Mouse (Mus musculus) CH12.LX (cell line): ENCODE results near the gene Ccdc63. TPM values are rescaled to one million over a fixed set of nuclear protein-coding genes. Genes with fewer than 3 reads are reported as not detected.

Experiments used
- DNase-seq: peaks from one replicate; pipeline ENCODE4 v3.0.0-alpha.2; 2013; ENCODE audit errors: extremely low read depth
- H3K27ac ChIP-seq: 2 replicates; pipeline ENCODE4 v1.5.1; 2012; ENCODE audit warnings: low read depth, mild to moderate bottlenecking, control low read depth, moderate library complexity; ENCODE audit not compliant: insufficient read depth
- H3K27me3 ChIP-seq: replicated peaks from 2 replicates; pipeline ENCODE3; 2012; ENCODE audit warnings: inconsistent platforms
- H3K36me3 ChIP-seq, 2 experiments: replicated peaks in 1 of 2; 2 replicates each; pipeline versions ENCODE3 to v1.6.1; 2012; ENCODE audit warnings: inconsistent platforms in 1 of 2, low read length in 1 of 2, mild to moderate bottlenecking in 1 of 2, mixed read lengths in 1 of 2, moderate library complexity in 1 of 2; ENCODE audit not compliant: control insufficient read depth in 1 of 2, insufficient read depth in 1 of 2
- H3K4me1 ChIP-seq, 2 experiments: 2 replicates each; pipeline ENCODE4 v1.6.1; 2012; ENCODE audit warnings: inconsistent platforms in 1 of 2, moderate library complexity in 1 of 2; ENCODE audit not compliant: insufficient read depth in 2 of 2, control insufficient read depth in 1 of 2
- H3K4me2 ChIP-seq: 2 replicates; pipeline ENCODE4 v1.6.1; 2012; ENCODE audit warnings: low read depth, mild to moderate bottlenecking, control low read depth; ENCODE audit not compliant: poor library complexity, insufficient read depth, severe bottlenecking
- H3K4me3 ChIP-seq, 3 experiments: fragments of 150-350 bp in 1 of 3; sonication (generic) in 1 of 3; replicated peaks in 1 of 3; 2 replicates each; pipeline versions ENCODE3 to v1.5.1; 2011 to 2012; ENCODE audit warnings: low read depth in 2 of 3, low read length in 2 of 3, mild to moderate bottlenecking in 2 of 3, moderate library complexity in 2 of 3, control low read depth in 1 of 3, improper control_type of control experiment in 1 of 3, inconsistent platforms in 1 of 3, mixed read lengths in 1 of 3; ENCODE audit not compliant: poor library complexity in 1 of 3
- H3K79me2 ChIP-seq: replicated peaks from 2 replicates; pipeline ENCODE4 v1.6.1; 2012; ENCODE audit warnings: mild to moderate bottlenecking, moderate library complexity; ENCODE audit not compliant: control insufficient read depth, poor library complexity, insufficient read depth, severe bottlenecking; ENCODE audit errors: extremely low read depth
- H3K9ac ChIP-seq: 2 replicates; pipeline ENCODE4 v1.6.1; 2012; ENCODE audit warnings: low read depth, mild to moderate bottlenecking, control low read depth, moderate library complexity; ENCODE audit not compliant: insufficient read depth
- H3K9me3 ChIP-seq: replicated peaks from 2 replicates; pipeline ENCODE3; 2012; ENCODE audit warnings: low read length, inconsistent platforms, mixed read lengths
- CHD1 ChIP-seq: IDR thresholded peaks from 2 replicates; pipeline ENCODE4 v1.6.1; 2012; ENCODE audit warnings: low read depth, low read length, improper control_type of control experiment, inconsistent platforms
- CHD2 ChIP-seq: IDR thresholded peaks from 2 replicates; pipeline ENCODE4 v1.6.1; 2011; ENCODE audit warnings: low read length, improper control_type of control experiment
- CTCF ChIP-seq, 2 experiments: IDR thresholded peaks in 1 of 2; conservative IDR thresholded peaks in 1 of 2; 2 replicates each; pipeline ENCODE4 v1.5.1; 2011 to 2012; ENCODE audit warnings: low read depth in 2 of 2, low read length in 2 of 2, improper control_type of control experiment in 1 of 2, inconsistent platforms in 1 of 2, mild to moderate bottlenecking in 1 of 2, moderate library complexity in 1 of 2
- E2F4 ChIP-seq: IDR thresholded peaks from 2 replicates; pipeline ENCODE4 v1.6.1; 2011; ENCODE audit warnings: low read depth, low read length, improper control_type of control experiment; ENCODE audit not compliant: insufficient replicate concordance
- ELF1 ChIP-seq: IDR thresholded peaks from 2 replicates; pipeline ENCODE4 v1.6.1; 2014; ENCODE audit warnings: low read depth, mild to moderate bottlenecking, inconsistent platforms, low read length, improper control_type of control experiment
- EP300 ChIP-seq: IDR thresholded peaks from 2 replicates; pipeline ENCODE4 v1.6.1; 2011; ENCODE audit warnings: low read length, improper control_type of control experiment
- ETS1 ChIP-seq: conservative IDR thresholded peaks from 2 replicates; pipeline ENCODE4 v1.6.1; 2012; ENCODE audit warnings: low read depth, mild to moderate bottlenecking, inconsistent platforms, low read length, improper control_type of control experiment, moderate library complexity
- HCFC1 ChIP-seq: IDR thresholded peaks from 2 replicates; pipeline ENCODE4 v1.6.1; 2012; ENCODE audit warnings: low read depth, mild to moderate bottlenecking, inconsistent platforms, low read length, improper control_type of control experiment
- IRF4 ChIP-seq: IDR thresholded peaks from 2 replicates; pipeline ENCODE4 v1.6.1; 2014; ENCODE audit warnings: low read depth, mild to moderate bottlenecking, inconsistent platforms, low read length, improper control_type of control experiment
- JUN ChIP-seq: IDR thresholded peaks from 2 replicates; pipeline ENCODE4 v1.6.1; 2011; ENCODE audit warnings: low read depth, mild to moderate bottlenecking, low read length, improper control_type of control experiment, moderate library complexity; ENCODE audit not compliant: insufficient read depth
- JUND ChIP-seq: conservative IDR thresholded peaks from 2 replicates; pipeline ENCODE4 v1.6.1; 2011; ENCODE audit warnings: low read depth, low read length, improper control_type of control experiment
- KAT2A ChIP-seq: IDR thresholded peaks from 2 replicates; pipeline ENCODE4 v1.6.1; 2012; ENCODE audit warnings: low read length, improper control_type of control experiment, inconsistent platforms; ENCODE audit not compliant: insufficient replicate concordance
- MAFK ChIP-seq: IDR thresholded peaks from 2 replicates; pipeline ENCODE4 v1.6.1; 2011; ENCODE audit warnings: low read length, improper control_type of control experiment; ENCODE audit not compliant: insufficient replicate concordance
- MAX ChIP-seq: IDR thresholded peaks from 2 replicates; pipeline ENCODE4 v1.6.1; 2011; ENCODE audit warnings: low read length, improper control_type of control experiment
- MYC ChIP-seq: IDR thresholded peaks from 2 replicates; pipeline ENCODE4 v1.6.1; 2011; ENCODE audit warnings: low read depth, mild to moderate bottlenecking, improper control_type of control experiment, low read length
- NELFE ChIP-seq: IDR thresholded peaks from 2 replicates; pipeline ENCODE4 v1.6.1; 2011; ENCODE audit warnings: low read depth, low read length, improper control_type of control experiment
- PAX5 ChIP-seq: IDR thresholded peaks from 2 replicates; pipeline ENCODE4 v1.6.1; 2012; ENCODE audit warnings: low read length, inconsistent platforms, mixed read lengths
- POLR2A ChIP-seq: IDR thresholded peaks from 2 replicates; pipeline ENCODE4 v1.6.1; 2011; ENCODE audit warnings: low read depth, mild to moderate bottlenecking, improper control_type of control experiment, low read length
- POLR2AphosphoS2 ChIP-seq: IDR thresholded peaks from 2 replicates; pipeline ENCODE4 v1.6.1; 2011; ENCODE audit warnings: low read depth, low read length, improper control_type of control experiment
- RAD21 ChIP-seq: IDR thresholded peaks from 2 replicates; pipeline ENCODE4 v1.6.1; 2011; ENCODE audit warnings: low read depth, mild to moderate bottlenecking, low read length, improper control_type of control experiment, moderate library complexity
- RCOR1 ChIP-seq: conservative IDR thresholded peaks from 2 replicates; pipeline ENCODE4 v1.6.1; 2012; ENCODE audit warnings: low read depth, mild to moderate bottlenecking, inconsistent platforms, low read length, improper control_type of control experiment
- SIN3A ChIP-seq: IDR thresholded peaks from 2 replicates; pipeline ENCODE4 v1.6.1; 2012; ENCODE audit warnings: low read length, improper control_type of control experiment, inconsistent platforms
- TBP ChIP-seq: conservative IDR thresholded peaks from 2 replicates; pipeline ENCODE4 v1.6.1; 2011; ENCODE audit warnings: low read depth, low read length, improper control_type of control experiment
- TCF12 ChIP-seq: IDR thresholded peaks from 2 replicates; pipeline ENCODE4 v1.6.1; 2014; ENCODE audit warnings: low read depth, mild to moderate bottlenecking, inconsistent platforms, low read length, improper control_type of control experiment
- ZC3H11A ChIP-seq: IDR thresholded peaks from 2 replicates; pipeline ENCODE4 v1.6.1; 2012; ENCODE audit warnings: low read depth, mild to moderate bottlenecking, inconsistent platforms, low read length, improper control_type of control experiment
- ZMIZ1 ChIP-seq: IDR thresholded peaks from 2 replicates; pipeline ENCODE4 v1.6.1; 2012; ENCODE audit warnings: low read depth, mild to moderate bottlenecking, inconsistent platforms, low read length, improper control_type of control experiment
- ZNF384 ChIP-seq: IDR thresholded peaks from 2 replicates; pipeline ENCODE4 v1.6.1; 2012; ENCODE audit warnings: low read depth, low read length, improper control_type of control experiment, inconsistent platforms
- dilution Hi-C: fragments of 300-500 bp; cut with MboI; formaldehyde crosslinking; loops from 2 replicates; pipeline ENCODE4 v1.14.3; 2020; ENCODE audit warnings: low sequenced_read_pairs; ENCODE audit not compliant: extremely low pct_unique_long_range_greater_than_20kb, extremely low pct_ligation_motif_present
- in situ Hi-C: fragments of 300-500 bp; cut with MboI; formaldehyde crosslinking; loops from 3 replicates; pipeline ENCODE4 v1.14.3; 2019; ENCODE audit warnings: low sequenced_read_pairs, low pct_ligation_motif_present, low pct_unique_long_range_greater_than_20kb, mixed read lengths
- polyA plus RNA-seq: library from polyadenylated mRNA; unstranded; fragments of >175 nt; gene quantifications from 2 replicates; pipeline ENCODE4 v1.2.1, GENCODE M21; 2012; ENCODE audit warnings: low read depth; ENCODE audit not compliant: insufficient read length
- total RNA-seq, 2 experiments: library from RNA; depleted of rRNA; stranded (reverse); fragments of 300-350 nt in 1 of 2; fragments of >200 nt in 1 of 2; gene quantifications; 2 replicates each; pipeline ENCODE4 v1.2.3; 2012 to 2014

Gene Ccdc63
- total and polyA plus RNA-seq, 3 experiments: 0.39 to 0.70 (median 0.47) TPM

DNA sequence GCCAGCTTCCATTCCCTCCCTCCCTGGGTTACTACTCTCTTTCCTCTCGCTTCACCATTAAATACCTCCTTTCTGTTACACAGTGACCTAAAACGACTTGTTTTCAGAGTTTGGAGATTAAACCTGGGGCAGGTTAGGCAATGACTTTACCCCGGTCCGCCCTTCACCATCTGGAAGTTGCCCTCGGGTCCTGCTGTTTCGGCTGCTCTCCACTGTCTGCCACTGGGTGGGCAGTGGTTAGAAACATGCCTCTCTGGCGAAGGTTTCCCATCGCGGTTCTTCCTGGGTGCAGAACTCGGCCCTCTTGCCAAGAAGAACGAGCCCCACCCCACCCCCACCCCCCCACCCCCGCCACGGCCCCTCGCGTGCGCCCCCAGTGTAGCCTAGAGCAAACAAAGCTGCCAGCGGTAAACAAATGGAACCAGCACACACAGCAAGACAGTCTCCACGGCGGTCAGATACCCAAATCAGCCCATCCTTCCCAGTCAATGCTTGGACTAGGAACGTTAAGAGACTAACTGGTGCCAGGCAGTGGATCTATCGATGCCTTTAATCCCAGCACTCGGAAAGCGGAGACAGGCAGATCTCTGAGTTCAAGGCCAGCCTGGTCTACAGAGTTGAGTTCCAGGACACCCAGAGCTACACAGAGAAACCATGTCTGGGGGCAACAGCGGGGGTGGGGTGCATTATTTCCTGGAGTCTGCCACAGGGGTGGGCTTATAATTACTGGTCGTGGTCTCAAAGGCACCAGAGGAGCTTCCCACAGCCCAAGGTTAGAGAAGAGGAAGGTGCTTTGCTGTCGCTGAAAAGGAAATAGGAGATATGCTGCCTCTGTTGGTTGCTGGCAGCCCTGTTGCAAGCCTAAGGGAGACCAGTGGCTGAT is 8.2 kb downstream of the Ccdc63 start:
- Histone ChIP-seq H3K4me2 (peak overlapping the region; percentile 41), H3K4me1 (peaks cover 5 to 19% of the 10 kb centered on the region in 2 experiments), H3K79me2 (no peaks in the 10 kb centered on the region), H3K4me3 (peak overlapping the region; percentile 48 to 62 (median 51)), H3K9me3 (no peaks in the 10 kb centered on the region), H3K9ac (peak overlapping the region; percentile 50), H3K27me3 (peaks cover 4% of the 10 kb centered on the region), H3K27ac (no peak overlapping the region), H3K36me3 (no peaks in the 10 kb centered on the region)
- no peak for TF ChIP-seq POLR2A
- TF ChIP-seq ETS1: no peak
- TF ChIP-seq MAFK: no peak
- TF ChIP-seq CTCF (conservative IDR thresholded peaks at IDR 0.05 in 1 of 2, IDR thresholded peaks at IDR 0.05 in 1 of 2; ENCODE audit: low read depth in 2 of 2, low read length in 2 of 2): no peak
- TF ChIP-seq CHD2: no peak
- TF ChIP-seq JUND: no peak
- TF ChIP-seq POLR2AphosphoS2: no peak
- no peak for TF ChIP-seq CHD1
- TF ChIP-seq NELFE: no peak
- no peak for TF ChIP-seq EP300
- TF ChIP-seq RAD21: no peak
- no peak for TF ChIP-seq RCOR1
- no peak for TF ChIP-seq MYC
- in situ Hi-C loops: loop anchor here (5.0 to 25.0 kb wide), 3 partner anchors 55 to 505 kb away; partner anchors contain the start of genes P2rx7 and Tctn1
- dilution Hi-C loops: no loop called here
- DNase-seq: no peak

DNA sequence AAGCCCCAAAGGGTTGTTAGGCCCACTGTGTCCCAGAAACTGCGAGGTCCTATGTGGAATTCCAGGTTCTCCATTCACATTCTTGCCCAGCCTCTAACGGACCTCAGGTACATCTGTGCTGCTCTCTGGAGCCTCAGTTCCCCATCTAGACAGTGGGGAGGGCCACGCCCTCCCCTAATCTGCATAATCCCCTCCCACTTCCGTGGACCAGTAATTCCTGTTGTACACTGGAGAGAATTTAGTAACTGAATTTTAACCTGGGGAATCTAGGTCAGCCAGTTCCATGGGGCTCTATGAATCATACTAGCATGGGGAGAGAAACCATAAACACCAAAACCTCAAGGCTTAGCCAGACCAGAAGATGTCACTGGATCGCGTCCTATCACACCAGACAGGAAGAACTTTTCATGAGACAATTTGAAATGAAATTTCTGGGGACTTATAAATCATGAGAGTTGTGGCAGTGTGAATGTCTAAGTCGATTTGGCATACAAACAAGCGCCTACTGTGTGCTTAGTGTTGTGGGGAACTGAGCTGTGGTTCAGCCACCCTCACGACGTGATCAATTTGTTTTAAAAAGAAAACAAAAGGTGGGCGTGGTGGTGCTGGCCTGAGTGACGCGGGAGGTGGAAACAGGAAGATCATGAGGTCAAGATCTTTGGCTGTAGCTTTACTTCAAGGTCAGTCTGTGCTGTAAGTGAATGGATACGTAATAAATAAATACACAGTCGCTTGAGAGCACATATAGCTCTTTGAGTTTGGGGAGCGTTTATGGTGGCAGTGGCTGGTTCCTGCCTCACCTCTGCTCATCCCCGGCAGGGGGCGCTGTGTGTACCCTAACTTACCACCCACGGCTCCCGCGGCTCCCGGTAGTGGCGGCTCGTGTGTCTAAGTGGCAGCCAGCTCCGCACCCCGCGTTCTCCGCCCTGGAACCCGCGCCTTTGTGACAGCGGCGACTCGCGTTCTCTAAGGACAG is 9.3 kb downstream of the Ccdc63 start:
- peaks cover 13% of the 10 kb centered on the region for H3K27me3 ChIP-seq
- H3K4me2 ChIP-seq: peak overlapping the region; percentile 41
- no peaks in the 10 kb centered on the region for H3K79me2 ChIP-seq
- peaks cover 5 to 19% of the 10 kb centered on the region in 2 experiments for H3K4me1 ChIP-seq
- no peaks in the 10 kb centered on the region for H3K36me3 ChIP-seq
- H3K9ac ChIP-seq: peak overlapping the region; percentile 50
- DNase-seq: peak; percentile 87
- H3K9me3 ChIP-seq: peaks cover 2% of the 10 kb centered on the region
- in situ Hi-C loops: loop anchor here (5.0 to 25.0 kb wide), 3 partner anchors 56 to 506 kb away; partner anchors contain the start of genes P2rx7 and Tctn1
- dilution Hi-C loops: no loop called here
- peak overlapping the region; percentile 51 to 62 (median 59) for H3K4me3 ChIP-seq
- peak overlapping the region; percentile 39; the same call in 1 of the 2 replicates for H3K27ac ChIP-seq
- no peak for TF ChIP-seq ZNF384
- TF ChIP-seq HCFC1: no peak
- peak; percentile 37; the same call in 1 of the 2 replicates for TF ChIP-seq TBP
- TF ChIP-seq E2F4: no peak
- no peak; the same call in 1 of the 2 replicates for TF ChIP-seq ETS1
- no peak for TF ChIP-seq ZC3H11A
- no peak for TF ChIP-seq RCOR1
- peak; percentile 43; the same call in 1 of the 2 replicates for TF ChIP-seq IRF4
- peak; percentile 35 for TF ChIP-seq NELFE
- peak; percentile 39 for TF ChIP-seq RAD21
- no peak for TF ChIP-seq CHD2
- no peak for TF ChIP-seq CHD1
- peak; percentile 18; the same call in 1 of the 2 replicates for TF ChIP-seq EP300
- TF ChIP-seq SIN3A: peak; percentile 87
- TF ChIP-seq KAT2A: no peak
- TF ChIP-seq MAFK: no peak
- no peak for TF ChIP-seq JUN
- no peak for TF ChIP-seq ZMIZ1
- peak; percentile 83 for TF ChIP-seq ELF1
- peak; percentile 50 for TF ChIP-seq POLR2A
- no peak; the same call in 1 of the 2 replicates for TF ChIP-seq MAX
- peak; percentile 33; the same call in 1 of the 2 replicates for TF ChIP-seq TCF12
- TF ChIP-seq PAX5: no peak
